Mouse (Mus musculus) brain, embryonic 14.5 days (tissue): Measurements from ENCODE around the gene Retreg2.

Experiments used
- CTCF ChIP-seq: fragments of 200-500 bp; IDR thresholded peaks from 2 replicates; pipeline ENCODE4 v1.5.1; 2012; ENCODE audit warnings: inconsistent platforms, mild to moderate bottlenecking, moderate library complexity, borderline replicate concordance; ENCODE audit not compliant: insufficient read depth, insufficient read length; ENCODE audit errors: extremely low read depth
- POLR2A ChIP-seq: fragments of 200-500 bp; IDR thresholded peaks from 2 replicates; pipeline ENCODE4 v1.6.1; 2012; ENCODE audit warnings: mild to moderate bottlenecking, inconsistent platforms, borderline replicate concordance; ENCODE audit not compliant: poor library complexity, insufficient read depth, insufficient read length, severe bottlenecking; ENCODE audit errors: extremely low read depth

DNA sequence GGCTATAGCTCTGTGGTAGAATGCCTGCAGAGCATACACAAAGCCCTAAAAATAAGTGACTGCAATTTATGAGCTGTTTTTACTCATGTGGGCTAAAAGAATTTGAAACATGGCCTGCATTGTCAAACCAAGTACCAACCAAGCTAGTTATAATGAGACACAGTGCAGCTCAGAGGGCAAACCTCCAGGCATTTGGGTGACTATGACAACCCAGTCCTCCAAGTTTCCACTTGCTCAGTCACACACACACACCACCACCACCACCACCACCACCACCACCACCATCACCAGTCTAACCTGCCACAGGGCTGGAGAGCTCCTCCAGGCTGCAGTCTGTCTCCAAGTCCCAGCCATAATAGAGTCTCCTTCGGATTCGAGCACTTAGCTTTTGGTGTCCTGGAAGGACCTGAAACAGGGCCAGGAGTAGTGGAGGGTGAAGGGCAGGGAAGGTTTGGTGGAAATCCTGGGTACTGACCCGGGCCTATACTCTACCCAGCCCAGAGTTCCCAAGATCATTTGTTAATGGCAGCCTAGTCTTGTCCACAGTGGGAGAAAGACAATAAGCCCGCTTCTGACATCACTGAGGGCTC is 1.9 kb upstream of the Retreg2 start:
- TF ChIP-seq CTCF = no peak
- no peak for TF ChIP-seq POLR2A
